ENCODE assay signal across 14 mouse cellular contexts in genomic region chr1:23399552-23399951, GRCm38 (mm10). TPM values are rescaled to one million over a fixed set of nuclear protein-coding genes. Genes with fewer than 3 reads are reported as not detected.
DNase-seq lines count a peak whose midpoint lies in the region; ATAC-seq and TF ChIP-seq lines count a peak whose summit lies in the region.
"Had no signal": no experiment of that assay in that cellular context is flagged by ENCODE, and none has a peak within 500 bp of the region (broad histone marks: within the 10 kb centered on the region; RNA-seq: fewer than 3 reads in every experiment).

No protein-coding gene starts in this region.

- no peak for TF ChIP-seq CTCF in heart, postnatal 0 days (IDR thresholded peaks at IDR 0.05; ENCODE audit: low read depth)

- H3K27ac ChIP-seq in heart, postnatal 0 days (ENCODE audit: low read depth) = no peak overlapping the region
- H3K27ac ChIP-seq in heart, embryonic 12.5 days (ENCODE audit: poor library complexity, severe bottlenecking) = no peak overlapping the region
- H3K27ac ChIP-seq in midbrain, embryonic 14.5 days (replicated peaks; ENCODE audit: low read depth, low read length) = no peak overlapping the region
- H3K27ac ChIP-seq in forebrain, embryonic 12.5 days = no peak overlapping the region
- H3K27ac ChIP-seq: embryonic facial prominence, embryonic 13.5 days; hindbrain, postnatal 0 days; kidney, postnatal 0 days had no signal

- no peaks in the 10 kb centered on the region; the same call in 1 of the 2 replicates for H3K4me1 ChIP-seq in heart, postnatal 0 days (ENCODE audit: control insufficient read depth, insufficient read depth)
- 0 out of 2 replicates have a peak, but pooled peaks cover 5% of the 10 kb centered on the region for H3K4me1 ChIP-seq in heart, embryonic 12.5 days (replicated peaks)
- peaks cover 59% of the 10 kb centered on the region for H3K4me1 ChIP-seq in erythroblast, embryonic 14.5 days (ENCODE audit: control insufficient read depth)
- H3K4me1 ChIP-seq in midbrain, embryonic 14.5 days (ENCODE audit: control insufficient read depth, insufficient read depth, low read length) = no peaks in the 10 kb centered on the region
- H3K4me1 ChIP-seq in forebrain, embryonic 12.5 days = no peaks in the 10 kb centered on the region
- H3K4me1 ChIP-seq: embryonic facial prominence, embryonic 13.5 days had no signal

- 40% methylated on average over 1 of the region's 1 CpGs for WGBS in heart, postnatal 0 days
- 43% methylated on average over 1 of the region's 1 CpGs for WGBS in heart, embryonic 12.5 days
- WGBS in midbrain, embryonic 14.5 days = 71% methylated on average over 1 of the region's 1 CpGs
- WGBS in forebrain, embryonic 12.5 days = 78% methylated on average over 1 of the region's 1 CpGs

- H3K4me3 ChIP-seq in heart, postnatal 0 days (ENCODE audit: low read depth, low read length) = no peak overlapping the region
- H3K4me3 ChIP-seq in heart, embryonic 12.5 days = no peak overlapping the region
- H3K4me3 ChIP-seq in erythroblast, embryonic 14.5 days (replicated peaks) = peak overlapping the region; percentile 14
- H3K4me3 ChIP-seq in midbrain, embryonic 14.5 days (replicated peaks; ENCODE audit: low read depth, low read length) = no peak overlapping the region
- H3K4me3 ChIP-seq in forebrain, embryonic 12.5 days (replicated peaks) = no peak overlapping the region
- H3K4me3 ChIP-seq: embryonic facial prominence, embryonic 13.5 days had no signal

- no peak overlapping the region for H3K9ac ChIP-seq in heart, postnatal 0 days (replicated peaks; ENCODE audit: low read depth, low read length)
- H3K9ac ChIP-seq in heart, embryonic 12.5 days = no peak overlapping the region
- no peak overlapping the region for H3K9ac ChIP-seq in midbrain, embryonic 14.5 days (replicated peaks; ENCODE audit: low read length)
- H3K9ac ChIP-seq in forebrain, embryonic 12.5 days = no peak overlapping the region
- H3K9ac ChIP-seq: embryonic facial prominence, embryonic 13.5 days; forebrain, postnatal 0 days had no signal

- DNase-seq in heart, postnatal 0 days (ENCODE audit: low spot score) = no peak
- DNase-seq in CD4-positive helper T cell, adult 2 months (ENCODE audit: low read depth, low spot score) = peak; percentile 40
- DNase-seq in midbrain, embryonic 14.5 days = no peak
- DNase-seq in embryo, embryonic 10.5 days (ENCODE audit: low spot score) = no peak
- DNase-seq: cerebellum, adult 8-10 months; forebrain, postnatal 0 days; thymus, postnatal 4 days had no signal

- H3K36me3 ChIP-seq in heart, postnatal 0 days (replicated peaks; ENCODE audit: control insufficient read depth, insufficient read depth, low read length) = no peaks in the 10 kb centered on the region
- no peaks in the 10 kb centered on the region for H3K36me3 ChIP-seq in heart, embryonic 12.5 days
- no peaks in the 10 kb centered on the region for H3K36me3 ChIP-seq in erythroblast, embryonic 14.5 days (ENCODE audit: control insufficient read depth)
- no peaks in the 10 kb centered on the region for H3K36me3 ChIP-seq in midbrain, embryonic 14.5 days (ENCODE audit: control insufficient read depth, insufficient read depth, low read length)
- H3K36me3 ChIP-seq in forebrain, embryonic 12.5 days (replicated peaks) = no peaks in the 10 kb centered on the region
- H3K36me3 ChIP-seq: embryonic facial prominence, embryonic 13.5 days had no signal

- no peaks in the 10 kb centered on the region for H3K27me3 ChIP-seq in heart, postnatal 0 days (ENCODE audit: control insufficient read depth, insufficient read depth, low read length)
- no peaks in the 10 kb centered on the region for H3K27me3 ChIP-seq in heart, embryonic 12.5 days (replicated peaks)
- H3K27me3 ChIP-seq in erythroblast, embryonic 14.5 days (ENCODE audit: control insufficient read depth) = no peaks in the 10 kb centered on the region
- H3K27me3 ChIP-seq in midbrain, embryonic 14.5 days (ENCODE audit: control insufficient read depth, insufficient read depth, low read length) = no peaks in the 10 kb centered on the region
- H3K27me3 ChIP-seq in forebrain, embryonic 12.5 days = no peaks in the 10 kb centered on the region
- H3K27me3 ChIP-seq: embryonic facial prominence, embryonic 13.5 days had no signal

- no peaks in the 10 kb centered on the region for H3K9me3 ChIP-seq in heart, postnatal 0 days (replicated peaks; ENCODE audit: control insufficient read depth, low read length)
- no peaks in the 10 kb centered on the region for H3K9me3 ChIP-seq in heart, embryonic 12.5 days (replicated peaks)
- H3K9me3 ChIP-seq in erythroblast, embryonic 14.5 days (ENCODE audit: control insufficient read depth, low read length) = no peaks in the 10 kb centered on the region
- no peaks in the 10 kb centered on the region for H3K9me3 ChIP-seq in midbrain, embryonic 14.5 days (ENCODE audit: control insufficient read depth, low read length)
- no peaks in the 10 kb centered on the region for H3K9me3 ChIP-seq in forebrain, embryonic 12.5 days
- H3K9me3 ChIP-seq: embryonic facial prominence, embryonic 13.5 days had no signal

- no peak for TF ChIP-seq EP300 in heart, postnatal 0 days (IDR thresholded peaks at IDR 0.05; ENCODE audit: low read depth)

- ATAC-seq in heart, postnatal 0 days (ENCODE audit: insufficient read depth, low read depth) = no peak
- no peak for ATAC-seq in heart, embryonic 12.5 days (ENCODE audit: insufficient number of reproducible peaks, low FRiP score)
- peak; percentile 85 for ATAC-seq in megakaryocyte-erythroid progenitor cell, adult 5-6 weeks (replicated peaks; ENCODE audit: low FRiP score, low TSS enrichment, poor library complexity, severe bottlenecking)
- ATAC-seq in midbrain, embryonic 14.5 days (ENCODE audit: low FRiP score, low TSS enrichment) = no peak
- ATAC-seq in forebrain, embryonic 12.5 days (ENCODE audit: low FRiP score) = no peak
- ATAC-seq: forebrain, postnatal 0 days; hindbrain, postnatal 0 days had no signal

- H3K4me2 ChIP-seq in heart, postnatal 0 days (ENCODE audit: low read depth, low read length) = peak overlapping the region; percentile 32
- H3K4me2 ChIP-seq in heart, embryonic 12.5 days = no peak overlapping the region
- H3K4me2 ChIP-seq in midbrain, embryonic 14.5 days (ENCODE audit: low read length) = no peak overlapping the region
- no peak overlapping the region for H3K4me2 ChIP-seq in forebrain, embryonic 12.5 days
- H3K4me2 ChIP-seq: embryonic facial prominence, embryonic 13.5 days had no signal

RNA-seq across cellular contexts. Expression of gene Ogfrl1, which starts 2.0 kb away (rescaled TPM):
- 4.1 and 4.8 TPM in 2 replicates for total RNA-seq in heart, postnatal 0 days (2014; rRNA removed; ENCODE audit: low replicate concordance)
- 7.2 and 7.4 TPM in 2 replicates for polyA plus RNA-seq in heart, postnatal 0 days (2015; fragmentation: Nextera tagmentation; extraction: Ambion mirVana)
- 14.8 TPM in 2 replicates for polyA plus RNA-seq in heart, embryonic 12.5 days (2016; fragmentation: Nextera tagmentation; extraction: Ambion mirVana)
- polyA plus RNA-seq in erythroblast, embryonic 14.5 days (2012) = 1.5 TPM in 2 replicates
- total RNA-seq in megakaryocyte-erythroid progenitor cell, adult 5-6 weeks (2014; fragmentation: Nextera tagmentation) = 22.1 and 24.1 TPM in 2 replicates
- 20.9 and 31.8 TPM in 2 replicates for total RNA-seq in megakaryocyte-erythroid progenitor cell, adult 5-6 weeks (2017)
- polyA plus RNA-seq in midbrain, embryonic 14.5 days (2014; fragmentation: Nextera tagmentation; extraction: Ambion mirVana) = 12.2 and 15.7 TPM in 2 replicates
- 8.9 and 9.3 TPM in 2 replicates for polyA plus RNA-seq in forebrain, embryonic 12.5 days (2016; fragmentation: Nextera tagmentation; extraction: Ambion mirVana)
